Mouse (Mus musculus) brain, adult 10 weeks (tissue): ENCODE results near the gene Crnkl1. TPM values are rescaled to one million over a fixed set of nuclear protein-coding genes. Genes with fewer than 3 reads are reported as not detected.

Experiments used
- polyA plus RNA-seq: library from polyadenylated mRNA; stranded (reverse); fragments of 350-450 nt; fragmentation: Illumina TruSeq; extraction: RNeasy Lipid Tissue Mini Kit (QIAGEN cat#74804); gene quantifications from one replicate; pipeline ENCODE4 v1.2.3, GENCODE M21; 2015; ENCODE audit warnings: low read depth, low replicate concordance

Crnkl1 gene
- polyA plus RNA-seq: 13.2 TPM

GRCm38 (mm10) chr2:145934339-145935231, at the start of gene Crnkl1, which contains the start of gene Cfap61:
Gene Crnkl1, minus strand, starts transcription at chr2:145935014.
Gene Cfap61, plus strand, starts transcription at chr2:145934784.

GRCm38 (mm10) chr2:145901861-145902260, 33.0 kb downstream of the Crnkl1 start, which contains the start of gene Naa20:
Gene Naa20, plus strand, starts transcription at chr2:145902099.

Other genes with a start within 250 kb of the Crnkl1 start
- gene Naa20, start 32.9 kb downstream of the Crnkl1 start, polyA plus RNA-seq: 139 TPM
- 7.6 TPM for gene Cfap61, start 230 bp downstream of the Crnkl1 start, polyA plus RNA-seq